Mouse (Mus musculus) T-helper 1 cell (primary cell): ENCODE measurements around the gene Gm1113.

ENCODE experiments used
- in situ Hi-C: fragments of 300-600 bp; cut with MboI, MseI; formaldehyde crosslinking; loops from one replicate; pipeline ENCODE4 v1.15.1; 2025; ENCODE audit warnings: high pct_unique_total_duplicates

Gm1113 gene

GRCm38 (mm10) chr9:35482014-35482898 is 35.8 kb downstream of the Gm1113 start:
- in situ Hi-C loops, result no loop called here

- in situ Hi-C loops, result no loop called here
These were observed 38.6 kb downstream of the Gm1113 start for GRCm38 (mm10) chr9:35479456-35479855.

- in situ Hi-C loops, result no loop called here
These were observed 42.7 kb downstream of the Gm1113 start for GRCm38 (mm10) chr9:35475394-35475793.

- in situ Hi-C loops, result no loop called here
These were observed 43.9 kb downstream of the Gm1113 start for GRCm38 (mm10) chr9:35474104-35474724.

- in situ Hi-C loops, result no loop called here
These were observed 49.2 kb downstream of the Gm1113 start for GRCm38 (mm10) chr9:35468913-35469312.

GRCm38 (mm10) chr9:35467264-35467817 is 50.7 kb downstream of the Gm1113 start:
- in situ Hi-C loops, result no loop called here

GRCm38 (mm10) chr9:35459594-35459993 is 58.5 kb downstream of the Gm1113 start:
- in situ Hi-C loops, result no loop called here
